Mouse (Mus musculus) spleen, adult 10 weeks (tissue): ENCODE results near the gene Olfr175-ps1. TPM values are rescaled to one million over a fixed set of nuclear protein-coding genes. Genes with fewer than 3 reads are reported as not detected.

Source experiments
- polyA plus RNA-seq: library from polyadenylated mRNA; stranded (reverse); fragments of 350-450 nt; fragmentation: Illumina TruSeq; extraction: RNeasy Lipid Tissue Mini Kit (QIAGEN cat#74804); gene quantifications from one replicate; pipeline ENCODE4 v1.2.3, GENCODE M21; 2015; ENCODE audit warnings: low replicate concordance; ENCODE audit not compliant: insufficient read depth

The Olfr175-ps1 gene
- not detected for polyA plus RNA-seq

DNA sequence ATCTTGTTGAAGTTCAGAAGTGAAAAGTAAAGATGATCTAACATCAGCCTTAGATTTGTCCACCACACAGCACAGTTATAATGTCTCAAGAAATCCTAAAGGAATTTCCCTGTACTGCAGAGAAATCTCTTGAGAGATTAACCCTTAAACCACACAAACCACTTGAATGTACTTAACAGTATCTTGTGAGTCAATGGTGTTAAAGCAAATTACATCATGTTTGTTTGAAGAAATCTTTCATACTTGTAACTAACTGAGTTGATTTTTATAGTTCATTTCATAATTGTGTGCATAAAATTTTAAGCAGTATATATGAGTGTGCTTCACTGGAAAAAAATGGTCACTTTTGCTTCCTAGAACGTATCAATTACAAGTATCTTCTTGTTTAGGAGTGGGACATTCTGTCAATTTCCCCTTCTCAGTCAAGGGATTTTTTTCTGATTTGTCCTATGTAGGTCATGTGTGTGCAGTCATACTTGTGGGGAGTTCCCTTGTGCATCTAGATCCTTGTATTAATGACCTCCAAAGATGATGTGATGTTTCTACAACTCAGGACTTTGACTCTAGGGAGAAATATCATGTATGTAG is at the start of gene Olfr175-ps1:
Gene Olfr175-ps1 (minus strand): TSS at position 51 of the 588 bp plus-strand sequence.

DNA sequence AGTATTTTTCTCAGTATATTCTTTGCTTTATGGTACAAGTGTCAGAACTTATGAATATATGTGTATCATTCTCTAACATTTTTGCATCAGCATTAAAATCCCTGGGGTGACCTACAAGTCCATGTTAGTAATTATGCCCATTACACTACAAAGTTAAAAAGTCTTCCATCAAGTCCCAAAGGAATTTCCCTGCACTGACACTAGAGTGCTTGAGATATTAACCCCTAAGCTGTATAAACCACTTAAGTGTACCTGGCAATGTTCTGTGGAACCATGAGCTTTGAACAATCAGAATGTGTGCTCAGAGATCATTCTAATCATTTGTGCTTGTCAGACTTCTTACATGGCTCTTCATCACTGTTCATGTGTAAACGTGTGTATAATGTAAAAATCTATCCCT is 48.1 kb upstream of the Olfr175-ps1 start, which contains the start of gene Olfr177:
Gene Olfr177 (minus strand): TSS at position 101 of the 400 bp plus-strand sequence.

DNA sequence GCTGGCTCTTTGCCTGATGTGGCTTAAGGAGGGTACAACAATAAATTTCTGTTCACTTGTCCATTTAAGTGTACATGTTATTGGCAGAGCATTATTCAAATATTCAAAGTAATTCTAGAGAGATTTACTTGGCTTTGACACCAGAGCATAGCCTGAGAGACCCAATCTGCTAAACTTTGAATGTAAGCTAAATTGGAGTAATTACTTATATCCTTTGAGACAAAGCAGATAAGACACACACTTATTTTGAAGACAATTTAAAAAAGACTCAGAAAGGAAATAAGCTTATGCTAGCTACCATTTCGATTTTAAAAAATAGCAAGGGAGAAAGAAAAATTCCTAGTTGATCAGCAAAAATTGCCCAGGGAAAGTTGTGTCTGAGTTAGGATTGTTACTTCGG is 26.4 kb downstream of the Olfr175-ps1 start, which contains the start of gene Olfr173:
Gene Olfr173 (minus strand): TSS at position 101 of the 400 bp plus-strand sequence.

Other genes with a start within 250 kb of the Olfr175-ps1 start
- gene Gm813, start 209.8 kb downstream of the Olfr175-ps1 start, polyA plus RNA-seq, result not detected
- gene E330017A01Rik, start 188.0 kb downstream of the Olfr175-ps1 start, polyA plus RNA-seq, result not detected
- gene Cpox, start 156.5 kb downstream of the Olfr175-ps1 start, polyA plus RNA-seq, result 35.9 TPM
- 1.9 TPM for gene Gpr15, start 107.7 kb downstream of the Olfr175-ps1 start, polyA plus RNA-seq
- 48.4 TPM for gene Cldnd1, start 98.9 kb downstream of the Olfr175-ps1 start, polyA plus RNA-seq
- not detected for gene Olfr172, start 63.6 kb downstream of the Olfr175-ps1 start, polyA plus RNA-seq
- gene Olfr173, start 26.5 kb downstream of the Olfr175-ps1 start, polyA plus RNA-seq, result not detected
- gene Olfr177, start 48.0 kb upstream of the Olfr175-ps1 start, polyA plus RNA-seq, result not detected
- not detected for gene Olfr178, start 65.3 kb upstream of the Olfr175-ps1 start, polyA plus RNA-seq
- gene Olfr181, start 102.0 kb upstream of the Olfr175-ps1 start, polyA plus RNA-seq, result not detected
- not detected for gene Olfr180, start 102.6 kb upstream of the Olfr175-ps1 start, polyA plus RNA-seq
- gene Olfr183, start 168.6 kb upstream of the Olfr175-ps1 start, polyA plus RNA-seq, result not detected
- not detected for gene Olfr186, start 203.5 kb upstream of the Olfr175-ps1 start, polyA plus RNA-seq
- not detected for gene Olfr187, start 213.0 kb upstream of the Olfr175-ps1 start, polyA plus RNA-seq